Mouse (Mus musculus): ENCODE measurements around the gene Stx2. TPM values are rescaled to one million over a fixed set of nuclear protein-coding genes. Genes with fewer than 3 reads are reported as not detected.

Gene Stx2
- 3.2 and 5.2 TPM in 2 replicates for polyA plus RNA-seq (2021; fragmentation: Nextera tagmentation)
- long read RNA-seq, experiment 1, partial matches to known transcripts: 0 of 7 reads
- long read RNA-seq, experiment 1, other reads (novel, unspliced or antisense): 2 of 7 reads
- long read RNA-seq, experiment 2, partial matches to known transcripts: 2 of 2 reads
- long read RNA-seq, experiment 2, other reads (novel, unspliced or antisense): 0 of 2 reads

DNA sequence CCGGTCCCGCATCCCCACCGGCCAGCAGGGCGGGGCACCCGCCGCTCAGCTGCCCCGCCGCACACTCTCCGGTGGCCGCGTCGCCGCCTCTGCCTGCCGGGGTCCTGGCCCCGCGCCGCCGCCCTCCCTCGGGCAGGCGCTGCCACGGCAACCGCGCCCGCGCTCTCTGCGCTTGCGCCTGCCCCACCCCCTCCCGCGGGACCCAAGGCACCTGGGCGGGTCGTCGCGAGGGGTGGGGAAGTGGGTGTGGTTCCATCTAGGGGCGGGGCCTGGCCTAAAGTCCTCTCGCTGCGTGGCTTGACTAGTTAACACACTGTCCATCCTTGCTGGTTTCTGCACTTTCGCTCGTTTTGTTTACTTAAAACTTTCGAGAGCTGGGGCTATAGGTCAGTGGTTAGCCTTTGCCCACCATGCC, at the start of gene Stx2:
Gene Stx2 (minus strand): TSS at position 163 of the 415 bp plus-strand sequence.

DNA sequence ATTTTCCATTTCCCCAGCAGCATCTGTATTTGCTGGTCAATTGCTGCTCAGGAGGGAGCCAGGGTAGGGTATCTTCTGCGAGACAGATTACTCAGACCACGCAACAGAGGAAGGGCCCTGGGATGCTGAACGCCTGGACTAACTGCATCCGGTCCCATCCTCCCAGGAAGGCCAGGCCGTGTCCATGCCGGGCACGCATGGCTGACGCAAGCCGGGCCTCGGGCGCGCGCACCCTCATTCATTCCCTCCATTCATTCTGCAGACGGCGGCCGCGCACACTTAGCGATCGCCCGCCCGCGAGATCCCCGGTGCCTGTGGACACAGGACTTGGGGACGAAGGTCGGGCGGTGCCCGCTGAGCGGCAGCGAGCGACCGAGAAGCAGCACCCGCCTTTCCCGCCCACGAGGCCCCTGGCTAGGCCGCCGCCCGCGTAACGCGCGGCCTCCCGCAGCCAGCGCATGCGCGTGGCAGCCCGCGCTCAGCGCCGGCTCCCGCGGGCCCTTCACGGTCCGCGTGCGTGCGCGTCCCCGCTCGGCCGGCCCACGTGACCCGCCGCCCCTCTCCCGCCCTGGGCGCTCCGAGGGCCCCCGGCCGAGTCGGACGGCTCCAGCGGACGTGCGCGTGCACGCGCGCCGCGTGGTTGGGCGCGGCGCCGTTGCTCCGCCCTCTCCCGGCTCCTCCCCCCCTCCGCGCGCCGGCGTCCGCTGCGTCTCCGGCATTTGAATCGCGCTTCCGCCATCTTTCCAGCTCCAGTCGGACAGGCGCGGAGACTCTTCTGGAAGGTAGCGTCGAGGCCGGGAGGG, 11.3 kb upstream of the Stx2 start, which contains the start of gene Ran:
Gene Ran (plus strand): TSS at position 573 of the 803 bp plus-strand sequence.

GRCm38 (mm10) chr5:128953278-128954070, 54.9 kb downstream of the Stx2 start, which contains the start of gene Rimbp2:
Rimbp2 (minus strand) TSS chr5:128953486.

Other genes starting within 250 kb of the Stx2 start
- 5.2 and 8.1 TPM in 2 replicates for gene Rimbp2, start 55.1 kb downstream of the Stx2 start, polyA plus RNA-seq (2021; fragmentation: Nextera tagmentation)
- gene Ran, start 11.5 kb upstream of the Stx2 start, polyA plus RNA-seq (2021; fragmentation: Nextera tagmentation): 245 and 284 TPM in 2 replicates
- gene Adgrd1, start 88.2 kb upstream of the Stx2 start, polyA plus RNA-seq (2021; fragmentation: Nextera tagmentation): 1.2 and 1.3 TPM in 2 replicates

All from left cerebral cortex, adult 6 months (tissue).